Mouse (Mus musculus) testis, adult 2 months (tissue): Measurements from ENCODE around the gene Pifo.

ENCODE experiments used
- CTCF ChIP-seq: fragments of 200-500 bp; IDR thresholded peaks from 2 replicates; pipeline ENCODE4 v1.5.1; 2012; ENCODE audit warnings: low read depth, mild to moderate bottlenecking, inconsistent platforms, low read length, moderate library complexity; ENCODE audit not compliant: control insufficient read depth, insufficient read depth, insufficient replicate concordance
- POLR2A ChIP-seq: fragments of 200-500 bp; IDR thresholded peaks from 2 replicates; pipeline ENCODE4 v1.6.1; 2012; ENCODE audit warnings: low read depth, mild to moderate bottlenecking, inconsistent platforms, low read length, moderate library complexity; ENCODE audit not compliant: control insufficient read depth

DNA sequence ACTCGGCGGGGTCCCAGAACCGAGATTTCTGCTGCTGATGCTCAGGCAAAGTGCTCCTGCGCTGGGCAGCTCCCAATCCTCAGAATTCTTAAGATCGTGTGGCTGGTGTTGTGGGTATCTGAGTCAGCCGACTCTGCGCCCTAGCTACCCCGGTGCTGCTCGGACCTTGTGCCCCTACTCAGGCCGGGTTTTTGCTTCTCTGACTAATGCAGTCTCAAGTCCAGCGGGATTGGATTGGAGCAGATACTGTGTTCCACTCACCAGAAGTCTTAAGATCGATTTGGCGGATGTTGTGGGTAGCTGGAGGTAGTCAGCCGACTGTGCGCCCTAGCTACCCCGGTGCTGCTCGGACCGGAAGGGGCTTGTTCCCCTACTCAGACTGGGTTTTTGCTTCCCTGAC, 37.5 kb upstream of the Pifo start:
- TF ChIP-seq POLR2A (no peak), CTCF (no peak)
